Mouse (Mus musculus): Measurements from ENCODE around the gene Nt5dc2. TPM values are rescaled to one million over a fixed set of nuclear protein-coding genes. Genes with fewer than 3 reads are reported as not detected.
A peak's percentile ranks its signal among the peaks of the same experiment; 100 is the strongest.

Gene Nt5dc2
- total RNA-seq, 2 experiments from 2014 or later = 87.0 to 91.5 TPM

GRCm38 (mm10) chr14:31133023-31133665, 2.3 kb downstream of the Nt5dc2 start:
- no peak for ATAC-seq (replicated peaks; ENCODE audit: low FRiP score, low TSS enrichment, poor library complexity, severe bottlenecking)

DNA sequence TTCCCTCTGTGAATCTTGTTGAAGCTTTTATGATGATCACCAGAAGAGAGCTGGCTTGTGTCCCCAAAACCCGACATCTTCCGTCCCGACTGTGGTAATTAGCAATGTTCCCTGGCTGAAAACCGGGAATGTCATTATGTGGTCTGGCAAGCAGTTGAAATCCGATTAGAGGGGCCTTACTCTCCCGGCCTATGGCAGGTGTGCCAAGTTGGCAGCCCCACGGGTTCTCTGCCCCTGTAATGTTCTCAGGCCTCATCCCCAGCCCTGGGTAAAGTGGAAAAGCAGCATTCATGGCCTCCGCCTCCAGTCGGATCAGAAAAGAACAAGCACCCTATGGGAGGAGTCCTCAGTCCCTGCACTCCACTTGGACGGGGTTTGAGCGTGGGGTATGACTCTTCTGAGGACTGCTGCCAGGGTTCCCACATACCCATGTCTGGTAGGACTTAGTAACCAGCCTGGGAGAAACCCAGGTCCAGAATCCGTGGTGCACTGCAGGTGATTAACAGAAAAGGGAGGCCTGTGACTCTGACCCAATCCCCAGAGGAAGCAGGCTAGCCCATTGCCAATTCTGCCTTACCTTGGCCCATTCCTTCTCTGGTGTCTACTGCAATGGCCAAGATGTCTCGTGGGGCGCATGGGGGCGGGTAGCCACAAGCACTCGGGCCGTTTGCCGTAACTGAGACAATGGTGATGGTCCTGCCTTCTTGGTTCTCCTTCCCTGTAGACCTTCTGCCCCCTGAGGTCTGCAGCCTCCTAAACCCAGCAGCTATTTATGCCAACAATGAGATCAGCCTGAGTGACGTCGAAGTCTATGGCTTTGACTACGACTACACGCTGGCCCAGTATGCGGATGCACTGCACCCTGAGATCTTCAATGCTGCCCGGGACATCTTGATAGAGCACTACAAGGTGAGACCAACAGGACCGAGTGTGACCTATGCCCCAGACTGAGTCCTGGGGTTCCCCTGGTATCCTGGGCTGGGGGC, 3.5 kb downstream of the Nt5dc2 start:
- ATAC-seq (replicated peaks; ENCODE audit: low FRiP score, low TSS enrichment, poor library complexity, severe bottlenecking) = no peak

GRCm38 (mm10) chr14:31135495-31136410, 4.9 kb downstream of the Nt5dc2 start:
- no peak for ATAC-seq (replicated peaks; ENCODE audit: low FRiP score, low TSS enrichment, poor library complexity, severe bottlenecking)

- ATAC-seq (replicated peaks; ENCODE audit: low FRiP score, low TSS enrichment, poor library complexity, severe bottlenecking) = no peak
Measured at GRCm38 (mm10) chr14:31136411-31137280, 5.8 kb downstream of the Nt5dc2 start.

DNA sequence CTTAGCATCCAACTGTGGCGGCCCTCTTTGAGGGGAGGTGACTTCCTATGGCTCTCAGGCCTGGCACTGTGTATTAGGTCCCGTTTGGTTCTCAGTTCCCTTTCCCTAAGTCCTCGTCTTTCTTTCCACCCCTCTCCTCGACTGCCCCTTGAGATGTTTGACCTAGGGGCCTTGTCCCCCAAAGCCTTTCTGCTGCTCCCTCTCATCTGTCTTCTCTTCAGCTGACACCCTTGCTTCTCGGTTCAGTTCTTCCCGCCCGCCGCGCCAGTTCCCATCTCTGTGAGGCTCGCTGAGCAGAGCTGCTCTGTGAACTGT, 6.4 kb downstream of the Nt5dc2 start:
- no peak for ATAC-seq (replicated peaks; ENCODE audit: low FRiP score, low TSS enrichment, poor library complexity, severe bottlenecking)

DNA sequence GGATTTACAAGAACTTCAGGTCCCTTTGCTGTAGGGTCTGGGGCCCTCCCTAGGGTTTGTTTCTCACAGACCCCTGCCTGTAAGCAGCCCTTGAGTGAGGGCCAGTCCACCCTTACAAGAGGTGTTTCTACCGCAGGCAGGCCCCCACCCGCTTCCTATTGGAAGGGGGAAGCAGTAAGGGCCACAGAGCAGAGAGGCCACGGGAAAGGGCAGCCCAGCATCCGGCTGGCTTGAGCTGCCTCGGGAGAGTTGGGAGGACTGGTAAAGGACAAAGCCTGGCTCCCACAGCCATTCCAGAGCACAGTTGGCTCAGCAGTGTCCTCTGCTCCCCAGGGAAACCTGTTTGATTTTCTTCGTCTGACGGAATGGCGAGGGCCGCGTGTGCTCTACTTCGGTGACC, 6.9 kb downstream of the Nt5dc2 start:
- no peak for ATAC-seq (replicated peaks; ENCODE audit: low FRiP score, low TSS enrichment, poor library complexity, severe bottlenecking)

- ATAC-seq (replicated peaks; ENCODE audit: low FRiP score, low TSS enrichment, poor library complexity, severe bottlenecking) = no peak
Measured at GRCm38 (mm10) chr14:31138219-31138896, 7.5 kb downstream of the Nt5dc2 start.

DNA sequence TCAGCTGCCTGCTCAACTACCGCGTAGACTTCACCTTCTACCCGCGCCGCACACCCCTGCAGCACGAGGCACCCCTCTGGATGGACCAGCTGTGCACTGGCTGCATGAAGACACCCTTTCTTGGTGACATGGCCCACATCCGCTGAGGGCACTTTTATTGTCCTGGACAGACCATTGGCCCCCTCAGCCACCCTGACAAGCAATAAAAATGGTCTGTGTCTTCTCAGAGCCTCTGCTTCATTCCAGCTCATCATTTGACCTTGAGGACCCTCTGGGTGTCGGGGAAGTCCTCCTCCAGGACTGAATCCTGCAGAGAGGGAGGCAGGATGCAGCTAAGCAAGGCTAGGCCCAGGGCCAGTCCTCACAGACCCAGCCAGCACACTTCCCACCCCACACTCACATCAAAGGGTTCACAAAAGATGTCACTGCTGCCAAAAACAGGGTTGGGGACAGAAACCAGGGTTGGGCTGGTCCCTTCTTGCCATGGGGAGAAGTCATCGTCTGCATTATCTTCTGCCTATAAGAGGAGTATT, 8.1 kb downstream of the Nt5dc2 start:
- ATAC-seq (replicated peaks; ENCODE audit: low FRiP score, low TSS enrichment, poor library complexity, severe bottlenecking) = no peak

GRCm38 (mm10) chr14:31139666-31140065, 8.8 kb downstream of the Nt5dc2 start:
- ATAC-seq (replicated peaks; ENCODE audit: low FRiP score, low TSS enrichment, poor library complexity, severe bottlenecking) = no peak

DNA sequence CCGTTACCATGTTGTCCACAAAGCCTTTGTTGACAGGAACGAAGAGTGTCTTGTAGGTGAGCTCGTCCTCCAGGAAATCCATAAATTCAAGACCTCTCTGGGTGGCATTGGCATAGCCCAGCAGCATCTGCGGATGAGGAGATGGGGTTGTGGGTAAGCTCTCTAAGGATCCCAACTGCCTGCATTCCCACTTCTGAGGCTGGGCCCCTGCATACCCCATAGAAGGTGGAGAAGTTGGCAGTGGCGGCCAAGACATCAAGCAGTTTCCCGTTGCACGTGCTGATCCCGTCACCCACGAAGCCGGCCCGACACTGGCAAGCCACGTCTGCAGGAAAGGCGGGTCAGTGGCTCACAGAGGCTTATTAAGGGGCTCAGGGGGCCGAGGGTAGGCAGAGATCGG, 9.3 kb downstream of the Nt5dc2 start:
- no peak for ATAC-seq (replicated peaks; ENCODE audit: low FRiP score, low TSS enrichment, poor library complexity, severe bottlenecking)

- no peak for ATAC-seq (replicated peaks; ENCODE audit: low FRiP score, low TSS enrichment, poor library complexity, severe bottlenecking)
Measured at GRCm38 (mm10) chr14:31141011-31141410, 10.2 kb downstream of the Nt5dc2 start.

DNA sequence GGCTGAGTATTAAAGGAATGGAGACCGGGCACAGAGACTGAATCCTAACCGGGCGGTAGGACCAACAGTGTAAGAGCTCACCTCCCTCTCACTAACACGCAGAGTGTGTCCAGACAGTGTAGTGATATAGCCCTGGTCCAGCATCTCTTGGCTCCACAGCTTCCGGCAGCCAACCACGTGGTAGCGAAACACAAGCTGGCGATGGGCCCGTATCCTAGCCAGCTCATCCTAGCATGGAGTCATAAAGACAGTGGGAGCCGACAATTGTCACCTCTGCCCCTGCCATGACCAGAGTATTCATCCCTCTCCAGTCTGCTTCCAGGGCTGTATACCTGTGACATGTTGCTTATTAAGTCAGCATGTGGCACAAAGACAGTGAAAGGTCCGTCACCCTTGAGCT, 14.8 kb downstream of the Nt5dc2 start:
- ATAC-seq (replicated peaks; ENCODE audit: low FRiP score, low TSS enrichment, poor library complexity, severe bottlenecking) = no peak

DNA sequence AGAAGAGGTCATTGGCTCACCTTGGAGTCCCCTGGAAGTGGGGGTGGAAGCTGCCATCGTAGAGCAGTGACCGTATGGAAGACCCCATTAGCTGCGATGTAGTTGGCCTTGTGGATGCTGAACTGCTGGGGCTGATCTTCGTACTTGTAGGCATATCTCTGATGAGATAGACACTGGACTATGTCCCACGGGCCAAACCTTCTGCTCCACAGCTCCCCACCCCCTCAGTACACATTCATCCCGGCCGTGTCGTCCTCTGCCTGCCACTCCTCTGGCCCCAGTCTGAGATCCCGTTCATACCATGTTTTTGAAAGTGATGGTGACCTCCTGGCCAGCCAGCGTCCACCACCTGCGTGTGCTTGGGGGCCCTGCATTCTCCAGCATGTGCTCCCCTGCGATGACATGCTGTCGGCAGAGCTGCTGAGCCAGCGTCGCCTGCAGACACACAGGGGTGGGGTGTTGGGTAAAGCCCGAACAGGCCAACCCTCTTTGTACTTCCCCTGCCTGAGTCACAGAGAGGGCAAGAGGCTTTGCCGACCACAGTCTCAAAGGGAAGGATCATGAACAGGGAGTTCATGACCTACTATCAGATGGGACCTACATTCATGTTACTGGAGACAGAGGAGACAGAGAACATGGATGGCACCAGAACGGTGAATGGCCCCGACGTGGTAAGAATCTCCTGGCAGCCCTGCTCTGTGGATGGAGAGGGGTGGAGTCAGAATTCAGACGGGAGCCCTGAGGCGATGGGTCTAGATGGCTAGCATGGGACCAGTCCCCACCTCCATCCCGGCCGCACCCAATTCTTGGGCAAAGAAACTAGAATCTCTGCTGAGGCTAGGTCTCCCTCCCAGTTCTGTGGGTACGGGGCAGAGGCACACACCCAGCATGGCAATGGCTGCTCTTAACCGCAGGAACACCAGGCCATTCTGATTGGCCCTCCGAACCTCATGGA, 29.6 kb downstream of the Nt5dc2 start:
- no peak for ATAC-seq (replicated peaks; ENCODE audit: low FRiP score, low TSS enrichment, poor library complexity, severe bottlenecking)

- no peak for ATAC-seq (replicated peaks; ENCODE audit: low FRiP score, low TSS enrichment, poor library complexity, severe bottlenecking)
Measured at GRCm38 (mm10) chr14:31161191-31161590, 30.3 kb downstream of the Nt5dc2 start.

DNA sequence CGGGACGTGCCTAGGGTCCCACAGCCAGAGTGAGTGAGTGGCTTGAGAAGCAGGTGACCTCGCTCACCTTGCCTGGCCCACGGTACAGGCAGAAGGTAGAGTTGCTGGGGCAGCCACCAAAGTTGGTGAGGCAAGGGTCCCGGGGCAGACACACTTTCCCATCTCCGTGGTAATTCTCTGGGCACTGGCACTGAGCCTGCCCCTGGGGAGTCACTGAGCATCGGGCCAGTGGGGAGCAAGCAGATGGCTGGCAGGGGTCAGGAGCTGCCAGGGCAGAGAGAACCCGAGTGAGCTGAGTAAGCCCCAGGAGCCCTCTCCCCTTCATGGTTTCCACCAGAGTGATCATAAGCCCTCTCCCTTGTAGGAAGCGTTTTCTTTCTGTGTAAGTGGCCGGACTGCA, 30.8 kb downstream of the Nt5dc2 start:
- ATAC-seq (replicated peaks; ENCODE audit: low FRiP score, low TSS enrichment, poor library complexity, severe bottlenecking) = no peak

DNA sequence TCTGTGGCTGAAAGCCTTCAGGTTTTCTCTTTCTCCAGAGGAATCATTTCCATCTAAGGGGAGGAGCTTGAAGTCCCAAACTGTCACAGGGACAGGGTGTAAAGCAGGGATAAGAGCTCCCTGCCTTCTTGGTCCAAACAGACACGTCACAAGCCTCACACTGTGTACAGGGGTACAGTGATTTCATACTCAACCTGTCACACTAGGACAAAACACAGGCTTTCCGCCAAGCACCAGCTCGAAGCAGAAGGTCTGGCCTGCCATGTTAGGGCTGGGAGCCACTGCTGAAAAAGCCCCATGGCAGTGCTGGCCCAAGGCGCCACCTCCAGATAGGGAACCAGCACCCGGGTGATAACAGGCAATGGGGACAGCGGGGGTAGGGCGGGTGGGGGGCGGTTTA, 33.2 kb downstream of the Nt5dc2 start:
- ATAC-seq (replicated peaks; ENCODE audit: low FRiP score, low TSS enrichment, poor library complexity, severe bottlenecking) = 0 out of 2 replicates have a peak, but pooled peaks have one; percentile 15

DNA sequence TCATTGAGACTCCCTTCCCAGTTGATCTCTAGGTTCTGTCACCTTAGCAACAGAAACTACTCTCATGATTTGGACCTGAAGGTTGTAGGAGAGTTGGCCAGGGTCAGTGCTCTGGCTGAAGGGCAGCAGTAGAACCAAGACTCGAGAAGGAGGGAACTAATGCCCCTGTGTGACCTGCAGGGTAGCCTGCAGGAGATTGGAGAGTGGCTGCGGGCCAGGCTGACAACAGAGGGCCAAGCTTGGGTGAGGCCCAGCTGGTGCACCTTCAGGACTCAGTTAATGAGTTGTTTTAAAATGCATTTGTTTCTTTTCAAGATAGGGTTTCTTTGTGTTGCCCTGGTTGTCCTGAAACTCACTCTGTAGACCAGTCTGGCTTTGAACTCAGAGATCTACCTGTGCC, 34.2 kb downstream of the Nt5dc2 start:
- no peak for ATAC-seq (replicated peaks; ENCODE audit: low FRiP score, low TSS enrichment, poor library complexity, severe bottlenecking)

All from megakaryocyte-erythroid progenitor cell, adult 5-6 weeks (primary cell).